Mouse (Mus musculus) neural tube, embryonic 10.5 days (tissue): Measurements from ENCODE around the gene Pllp.

Experiments
- DNase-seq: peaks from one replicate; pipeline ENCODE4 v3.0.0-alpha.2; 2017; ENCODE audit warnings: low spot score; ENCODE audit errors: extremely low spot score

Gene Pllp

GRCm38 (mm10) chr8:94654994-94655393, 41.1 kb downstream of the Pllp start:
- DNase-seq: no peak

- no peak for DNase-seq
Observed at GRCm38 (mm10) chr8:94652951-94653350, 43.1 kb downstream of the Pllp start.

GRCm38 (mm10) chr8:94649496-94649895, 46.6 kb downstream of the Pllp start:
- DNase-seq: no peak

GRCm38 (mm10) chr8:94646165-94646564, 49.9 kb downstream of the Pllp start:
- DNase-seq: no peak

- no peak for DNase-seq
Observed at GRCm38 (mm10) chr8:94645202-94645601, 50.9 kb downstream of the Pllp start.

- no peak for DNase-seq
Observed at GRCm38 (mm10) chr8:94641938-94642337, 54.1 kb downstream of the Pllp start.

- DNase-seq: no peak
Observed at GRCm38 (mm10) chr8:94641183-94641582, 54.9 kb downstream of the Pllp start.

- DNase-seq: no peak
Observed at GRCm38 (mm10) chr8:94634211-94634610, 61.9 kb downstream of the Pllp start.

GRCm38 (mm10) chr8:94633564-94634194, 62.4 kb downstream of the Pllp start:
- no peak for DNase-seq
